Mouse (Mus musculus): ENCODE measurements at regions not wholly inside any gene's neighbourhood (a gene's known extent, or its start where the extent isn't known, plus 50 kb on each side); places are given as distances from the start of the nearest gene placed in this dataset.

DNA sequence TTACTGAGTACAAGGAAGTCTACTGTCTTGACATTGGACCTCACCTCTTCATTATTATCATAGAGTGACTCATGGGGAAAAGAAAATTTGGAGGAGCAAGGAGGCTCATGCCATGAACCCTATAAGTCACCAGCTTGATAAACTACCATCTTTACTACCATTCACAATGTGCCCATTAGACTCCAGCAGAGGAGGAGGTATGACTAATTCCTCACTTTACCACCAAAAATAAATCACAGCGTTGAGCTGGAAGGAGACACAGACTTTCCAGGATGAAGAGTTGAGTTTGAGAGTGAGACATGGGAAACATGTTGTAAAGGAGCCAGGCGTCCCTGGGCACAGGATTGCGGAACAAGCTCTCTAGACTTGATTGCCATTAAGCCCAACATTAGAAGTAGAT, 195.0 kb upstream of the Mctp2 start:
- no peak for DNase-seq (ENCODE audit: low spot score in 2 of 2)

DNA sequence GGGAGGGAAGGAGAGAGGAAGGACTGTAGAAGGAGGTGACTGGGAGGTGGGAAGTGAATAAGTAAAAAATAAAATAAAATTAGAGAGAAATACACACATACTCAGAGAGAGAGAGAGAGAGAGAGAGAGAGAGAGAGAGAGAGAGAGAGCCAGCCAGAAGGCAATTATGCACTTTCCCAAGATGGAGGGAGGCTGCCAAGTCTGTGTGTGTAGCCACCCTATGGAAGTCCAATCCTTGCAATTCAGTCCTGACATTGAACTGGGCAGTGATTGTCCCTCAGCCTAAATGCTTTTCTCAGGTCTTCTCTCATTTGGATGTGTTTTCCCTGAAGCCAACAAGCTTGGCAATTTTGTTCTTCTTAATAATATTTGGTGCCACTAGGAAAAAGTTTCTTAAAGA, 197.3 kb upstream of the Mctp2 start:
- no peak for DNase-seq (ENCODE audit: low spot score in 2 of 2)

DNA sequence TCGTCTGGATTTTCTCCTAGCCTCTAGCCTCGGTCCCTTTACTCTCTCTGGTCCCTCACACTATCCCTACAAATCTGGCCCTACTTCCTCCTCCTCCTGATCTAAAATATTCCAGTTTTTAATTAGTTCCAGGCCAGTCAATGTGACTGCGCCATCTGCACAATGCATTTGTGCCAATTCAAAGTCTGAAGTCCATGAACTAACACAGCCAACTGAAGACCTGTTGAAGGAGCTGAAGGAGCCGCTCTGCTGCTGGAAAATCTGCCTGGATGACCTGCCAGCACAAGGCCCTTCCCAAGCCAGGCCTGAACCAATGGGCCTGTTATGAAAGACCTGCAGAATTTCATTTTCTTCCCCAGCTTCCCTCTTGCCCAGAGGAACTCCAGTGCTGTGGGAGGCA, 197.9 kb upstream of the Mctp2 start:
- DNase-seq (ENCODE audit: low spot score in 2 of 2), result peak; percentile 56 to 60

DNA sequence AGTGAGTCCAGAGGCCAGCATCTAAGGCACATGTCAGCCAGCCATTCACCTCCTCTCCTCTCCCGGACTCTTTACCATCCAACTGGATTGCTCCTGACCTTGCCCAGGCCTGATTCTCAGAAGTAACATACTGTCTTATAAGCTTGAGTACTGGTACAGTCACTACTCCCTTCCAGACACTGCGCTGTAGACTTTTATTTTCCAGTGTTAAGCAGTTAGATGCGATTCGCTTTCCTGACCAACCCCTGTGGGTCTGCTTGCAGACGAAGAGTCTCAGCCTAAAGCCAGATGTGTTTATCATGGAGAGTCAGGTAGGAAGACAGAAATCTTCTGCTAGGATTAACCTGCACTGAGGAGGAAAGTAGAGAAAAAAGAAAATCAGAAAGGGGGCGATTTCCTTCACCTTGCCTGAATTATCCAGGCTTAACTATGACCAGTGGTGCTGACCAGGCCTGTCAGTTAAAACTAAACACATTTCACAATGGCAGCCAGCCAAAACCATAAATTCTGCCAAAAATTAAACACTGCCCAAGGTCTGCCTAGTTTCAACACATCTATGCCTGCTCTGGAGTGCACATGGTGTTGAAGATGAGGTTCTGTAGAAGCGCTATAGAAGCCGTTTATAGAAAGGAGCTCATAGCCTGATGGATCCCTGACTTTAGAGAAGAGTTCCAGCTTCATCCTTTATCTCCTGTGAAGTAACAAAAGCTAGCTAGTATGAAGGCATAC, 199.5 kb upstream of the Mctp2 start:
- DNase-seq (ENCODE audit: low spot score in 2 of 2), result no peak

DNA sequence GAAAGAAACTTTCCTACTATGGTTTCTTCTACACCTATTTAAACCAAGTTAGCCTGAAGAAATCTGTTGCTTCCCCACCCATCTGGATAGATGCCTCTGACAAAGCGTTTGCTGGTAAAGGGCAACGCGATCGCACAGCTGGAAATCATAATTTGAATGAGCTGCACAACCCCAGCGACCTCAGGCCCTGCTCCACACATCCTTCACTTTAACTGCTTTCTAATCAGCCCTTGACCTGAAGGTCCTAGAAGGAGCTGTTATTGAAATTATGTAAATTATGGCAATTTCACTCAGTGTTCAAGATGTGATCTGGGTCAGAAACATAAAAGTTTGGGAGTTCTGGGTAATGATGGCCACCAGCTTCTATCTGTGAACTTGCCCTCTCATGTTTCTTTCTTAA, 201.5 kb upstream of the Mctp2 start:
- DNase-seq (ENCODE audit: low spot score in 2 of 2), result no peak

DNA sequence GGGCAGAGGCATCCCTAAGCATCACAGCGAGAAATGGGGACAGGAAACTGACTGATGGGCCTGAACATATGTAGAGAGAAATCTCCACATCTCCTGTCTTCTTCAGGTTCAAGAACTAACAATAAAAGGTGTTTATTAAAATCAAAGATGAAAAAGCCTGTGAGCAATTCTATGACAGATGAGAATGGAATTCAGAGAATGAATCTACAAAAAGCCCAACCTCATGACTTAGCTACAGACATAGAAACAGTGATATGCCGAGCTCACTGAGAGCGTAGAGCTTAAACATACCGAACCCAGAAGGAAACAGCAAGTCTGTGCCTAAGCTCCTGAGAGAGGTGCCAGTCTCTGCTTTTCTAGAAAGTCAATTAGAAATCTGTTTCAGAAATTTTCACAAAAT, 203.7 kb upstream of the Mctp2 start:
- no peak for DNase-seq (ENCODE audit: low spot score in 2 of 2)

DNA sequence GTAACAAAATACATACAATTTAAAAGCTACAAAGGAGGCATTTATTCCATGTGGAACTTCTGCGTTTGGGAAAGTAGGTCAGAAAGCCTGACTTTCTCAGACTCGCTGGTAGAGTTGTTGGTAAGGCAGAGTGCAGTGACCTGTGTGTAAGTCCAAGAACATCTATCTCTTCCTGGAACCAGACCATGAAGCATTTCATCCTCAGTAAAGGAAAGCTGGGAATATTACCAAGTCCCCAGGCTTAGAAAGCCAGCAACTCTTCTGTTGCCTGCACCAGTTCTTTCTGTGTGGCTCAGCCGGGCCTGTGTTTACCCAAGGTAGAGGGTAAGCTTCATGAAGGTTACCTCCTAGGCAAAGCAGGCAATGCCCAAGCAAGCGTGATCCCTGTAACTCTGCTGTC, 207.0 kb upstream of the Mctp2 start:
- DNase-seq (ENCODE audit: low spot score in 2 of 2), result no peak

DNA sequence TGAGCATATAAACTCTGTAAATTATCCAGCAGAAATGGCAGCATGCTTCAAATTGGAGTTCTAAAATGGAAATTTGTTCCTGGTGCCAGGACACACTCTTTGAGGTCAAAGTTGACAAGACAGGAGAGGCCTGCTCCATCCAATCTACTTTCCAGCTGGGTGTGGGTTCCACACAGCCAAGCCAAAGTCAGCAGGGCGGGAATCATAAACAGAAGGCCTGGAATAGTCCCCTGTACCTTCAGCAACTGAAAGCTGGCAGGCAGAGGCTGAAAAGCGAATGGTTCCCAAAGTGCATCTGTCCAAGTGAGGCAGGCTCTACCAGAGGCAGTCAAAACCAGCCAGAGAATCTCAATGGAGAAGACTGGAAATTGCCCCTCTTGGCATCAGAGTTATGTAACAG, 208.4 kb upstream of the Mctp2 start:
- DNase-seq (ENCODE audit: low spot score in 2 of 2), result peak; percentile 17 to 21

DNA sequence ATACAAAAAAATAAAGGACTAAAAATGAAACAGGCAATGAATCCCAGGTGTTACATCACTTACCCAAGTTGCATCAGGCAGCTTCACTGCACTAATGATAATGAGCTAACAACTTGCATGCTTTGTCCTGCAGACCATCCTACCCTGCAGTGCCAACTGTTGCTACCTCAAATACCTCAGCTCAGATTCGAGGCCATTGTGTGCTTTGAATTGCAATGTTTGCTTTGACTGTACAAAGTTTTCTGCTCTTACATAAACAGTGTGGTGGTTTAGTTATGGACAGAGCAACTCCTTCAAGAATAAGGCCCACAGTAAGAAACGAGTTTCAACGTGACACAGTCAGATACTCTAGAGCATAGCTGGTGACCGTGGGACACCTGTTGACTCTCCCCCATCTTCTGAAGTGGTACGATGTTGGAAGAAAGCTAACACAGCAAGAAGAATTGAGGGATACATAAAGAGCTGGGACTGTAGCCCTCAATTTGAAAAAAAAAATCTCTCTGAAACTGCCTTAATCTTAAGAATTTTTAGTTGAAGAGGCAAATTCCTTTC, 212.1 kb upstream of the Mctp2 start:
- DNase-seq (ENCODE audit: low spot score in 2 of 2), result no peak

DNA sequence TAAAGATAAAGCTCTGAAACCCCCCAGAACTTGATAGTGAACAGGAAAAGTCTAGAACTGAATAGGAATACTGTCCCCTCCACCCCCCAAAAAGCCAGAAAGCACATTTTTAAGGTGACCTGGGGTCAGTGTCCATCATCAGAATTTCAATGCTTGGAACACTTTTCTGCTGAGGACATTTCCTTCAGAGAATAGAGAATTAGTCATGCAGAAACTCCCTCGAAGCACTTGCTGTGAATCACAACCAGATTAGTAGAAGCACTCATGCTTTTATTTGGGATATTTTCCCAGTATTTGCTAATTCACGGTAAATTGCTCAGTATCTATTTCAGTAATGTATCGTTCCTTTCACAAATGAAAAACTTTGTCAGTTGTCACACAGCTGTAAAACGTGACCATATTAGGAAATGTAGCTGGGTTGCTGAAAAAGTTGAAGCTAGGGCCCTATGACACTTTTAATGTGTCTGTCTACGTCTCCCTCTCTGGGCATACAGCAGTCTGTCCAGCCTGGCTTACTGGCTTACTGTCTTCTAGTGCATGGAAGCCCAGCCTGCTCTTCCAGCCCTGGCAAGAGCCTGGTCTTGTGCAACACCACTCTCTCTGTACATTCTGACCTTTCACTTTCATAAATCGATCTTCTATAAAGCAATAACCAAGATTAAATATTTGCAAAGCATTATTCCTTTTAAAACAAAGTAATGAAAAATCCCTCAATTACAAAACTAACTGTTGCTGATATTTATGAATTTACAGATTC, 213.1 kb upstream of the Mctp2 start:
- DNase-seq (ENCODE audit: low spot score in 2 of 2), result peak; percentile 28 to 29

DNA sequence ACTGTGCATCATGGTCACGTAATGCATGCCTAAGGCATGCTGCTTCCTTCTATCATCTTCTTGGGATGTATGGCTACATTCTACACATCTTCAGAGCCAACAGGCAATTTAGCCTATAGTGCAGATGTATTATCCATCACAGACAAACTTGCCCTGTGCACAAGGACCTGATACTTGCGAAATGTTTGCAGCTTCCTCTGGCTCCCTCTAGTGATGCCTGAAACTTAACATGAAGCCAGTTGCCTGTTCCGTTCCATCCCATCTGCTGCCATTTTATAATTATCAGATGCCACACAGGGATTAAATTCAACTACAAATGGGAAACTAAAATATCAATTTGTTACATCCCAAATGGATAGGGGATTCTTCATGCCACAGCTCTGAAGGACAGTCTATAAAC, 222.5 kb upstream of the Mctp2 start:
- DNase-seq (ENCODE audit: low spot score in 2 of 2), result no peak

DNA sequence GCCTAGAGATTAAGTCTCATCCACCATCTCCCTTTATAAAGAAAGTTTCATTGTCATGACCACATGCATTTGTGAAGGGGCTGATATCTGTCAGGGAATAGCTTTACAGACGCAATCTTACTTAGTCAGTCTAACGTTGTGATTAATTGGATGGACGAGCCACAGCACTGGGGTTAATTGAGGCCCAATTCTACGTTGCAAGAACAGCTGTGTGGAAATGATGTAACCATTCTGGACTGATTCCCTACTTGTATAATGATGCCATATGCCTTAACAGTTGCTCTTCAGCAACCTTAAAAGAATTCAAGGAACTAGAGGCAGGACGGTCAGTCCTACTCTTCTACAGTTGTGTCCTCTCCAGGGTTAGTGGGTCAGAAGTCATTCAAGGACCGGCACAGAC, 231.9 kb upstream of the Mctp2 start:
- DNase-seq (ENCODE audit: low spot score in 2 of 2), result peak; percentile 20 to 39

DNA sequence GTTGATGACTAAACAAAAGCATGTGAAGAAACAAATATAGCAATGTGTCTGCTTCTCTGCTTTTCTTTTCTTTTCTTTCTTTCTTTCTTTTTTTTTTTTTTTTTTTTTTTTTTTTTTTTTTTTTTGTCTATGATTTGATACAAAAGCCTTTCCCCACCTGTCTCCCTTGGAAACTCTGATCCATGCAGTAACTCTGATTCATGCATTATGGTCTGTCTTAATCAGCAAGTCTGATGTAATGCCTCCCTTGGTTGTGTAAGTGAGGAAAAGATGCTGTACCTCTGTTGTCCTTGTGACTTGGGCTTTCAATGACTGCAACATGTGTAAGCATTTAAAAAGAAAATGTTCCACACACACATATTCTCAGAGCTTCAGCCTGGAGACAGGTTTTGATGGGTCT, 233.5 kb upstream of the Mctp2 start:
- DNase-seq (ENCODE audit: low spot score in 2 of 2), result no peak

DNA sequence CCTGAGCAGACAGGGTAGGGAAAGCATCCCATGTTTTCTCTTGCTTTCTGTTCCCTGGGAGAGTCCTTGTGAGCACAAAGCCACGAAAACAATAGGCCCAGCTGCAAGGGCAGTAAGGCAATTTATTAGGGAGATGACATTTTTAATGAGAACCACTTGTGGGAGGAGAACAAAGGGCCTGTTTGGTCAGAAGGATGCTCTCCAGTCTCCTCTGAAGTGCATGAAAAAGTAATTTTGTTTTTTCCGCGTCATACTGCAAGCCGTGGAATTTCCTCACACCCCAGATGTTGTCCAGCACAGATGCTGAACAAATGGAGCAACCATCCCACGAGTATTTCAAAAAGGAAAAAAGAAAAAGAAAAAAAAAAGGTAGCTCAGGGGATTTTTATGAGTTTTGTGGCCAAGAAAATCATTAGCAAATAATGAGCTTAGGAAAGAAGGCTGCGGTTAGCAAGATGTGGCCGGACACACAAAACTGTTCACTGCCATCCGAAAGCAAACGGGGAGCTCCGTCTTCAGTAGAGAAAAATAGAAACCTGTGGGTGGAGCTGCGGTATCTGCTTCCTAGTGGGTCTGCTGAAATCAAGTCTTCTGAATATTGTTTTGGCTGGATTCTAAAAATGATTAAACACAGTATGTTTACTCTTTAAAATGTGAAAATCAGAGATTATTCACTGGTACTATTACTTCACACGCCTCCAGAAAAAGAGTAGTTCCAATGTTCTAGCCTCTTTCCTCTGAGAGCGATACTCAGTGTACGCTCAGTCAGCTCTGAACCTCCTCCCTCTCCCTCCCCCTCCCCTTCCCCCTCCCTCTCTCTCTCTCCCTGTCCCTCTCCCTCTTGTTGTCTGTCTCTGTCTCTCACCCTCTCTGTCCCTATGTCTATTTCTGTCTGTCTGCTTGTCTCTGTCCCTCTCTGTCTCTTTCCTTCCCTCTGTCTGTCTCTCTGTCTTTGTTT, 235.4 kb upstream of the Mctp2 start:
- DNase-seq (ENCODE audit: low spot score in 2 of 2), result peak; percentile 36 to 55

DNA sequence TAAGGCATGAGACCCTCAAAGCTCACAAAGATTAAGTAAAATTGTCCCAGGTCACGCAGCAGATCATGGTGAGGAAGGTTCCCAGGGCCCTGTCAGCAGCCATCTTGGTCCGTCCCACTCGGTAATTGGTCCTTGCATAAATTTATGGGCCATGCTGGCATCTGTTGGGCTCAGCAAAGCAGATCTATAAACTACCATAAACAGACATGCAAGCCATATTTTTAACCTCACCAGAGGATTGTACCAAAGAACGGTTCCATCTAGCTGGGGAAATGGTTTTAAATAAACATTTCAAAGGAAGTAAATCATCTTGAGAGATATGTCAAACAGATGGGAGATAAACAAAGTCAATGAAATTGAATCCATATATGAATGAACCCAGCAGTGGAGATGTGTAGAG, 237.1 kb upstream of the Mctp2 start:
- DNase-seq (ENCODE audit: low spot score in 2 of 2), result no peak

DNA sequence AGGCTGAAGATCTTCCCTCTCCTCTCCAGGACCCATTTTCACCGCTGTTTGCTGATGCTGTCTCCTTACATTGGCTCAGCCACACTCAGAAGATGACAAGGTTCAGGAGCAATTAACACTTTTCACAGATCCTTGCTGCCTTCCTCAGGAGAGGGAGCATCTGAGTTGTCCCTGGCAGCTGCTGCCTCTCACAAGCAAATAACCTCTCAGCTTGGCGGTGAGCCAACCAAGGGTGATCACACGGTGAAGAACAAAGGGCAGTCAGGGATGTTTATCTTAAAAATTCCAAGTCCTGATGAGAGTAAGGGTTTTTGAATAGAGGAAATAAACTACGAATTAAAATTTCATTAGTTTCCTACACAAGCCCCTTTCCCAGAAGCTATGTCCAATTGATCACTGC, 237.5 kb upstream of the Mctp2 start:
- DNase-seq (ENCODE audit: low spot score in 2 of 2), result no peak

DNA sequence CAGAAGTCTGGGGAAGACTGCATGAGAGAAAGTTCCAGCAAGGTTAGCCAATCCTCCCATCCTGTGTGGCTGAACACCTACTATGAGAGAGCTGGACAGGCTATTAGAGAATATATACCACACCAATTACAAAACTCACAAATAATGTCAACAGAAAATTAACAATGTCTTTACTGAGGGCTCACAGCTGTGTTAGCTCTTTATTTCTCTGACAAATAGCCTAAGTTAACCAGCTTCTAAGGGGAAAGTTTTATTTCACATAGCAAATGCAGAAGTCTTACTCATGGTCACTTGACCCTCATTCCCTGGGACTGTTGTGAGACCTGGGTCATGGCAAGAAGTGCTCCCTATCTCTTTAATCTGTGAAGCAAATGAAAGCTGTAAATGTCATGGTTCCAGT, 261.0 kb upstream of the Mctp2 start:
- no peak for DNase-seq (ENCODE audit: low spot score in 2 of 2)

DNA sequence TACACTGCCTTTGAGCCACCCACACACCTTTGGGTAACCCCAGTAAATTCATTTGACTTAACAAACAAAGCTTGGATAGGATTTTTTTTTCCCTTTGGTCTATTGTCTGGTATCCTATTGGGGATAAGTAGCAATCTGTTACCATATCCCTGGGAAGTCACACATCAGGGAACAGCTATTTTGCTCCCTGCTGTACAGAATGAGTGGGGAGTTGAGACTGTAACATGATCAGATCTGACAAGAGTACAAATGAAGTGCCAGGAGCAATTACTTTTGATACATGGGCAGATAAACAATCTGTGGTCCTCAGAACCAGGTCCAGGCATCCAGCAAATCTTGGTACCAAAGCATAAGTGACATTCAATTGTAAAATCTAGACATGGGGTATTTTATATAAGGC, 262.8 kb upstream of the Mctp2 start:
- DNase-seq (ENCODE audit: low spot score in 2 of 2), result no peak

DNA sequence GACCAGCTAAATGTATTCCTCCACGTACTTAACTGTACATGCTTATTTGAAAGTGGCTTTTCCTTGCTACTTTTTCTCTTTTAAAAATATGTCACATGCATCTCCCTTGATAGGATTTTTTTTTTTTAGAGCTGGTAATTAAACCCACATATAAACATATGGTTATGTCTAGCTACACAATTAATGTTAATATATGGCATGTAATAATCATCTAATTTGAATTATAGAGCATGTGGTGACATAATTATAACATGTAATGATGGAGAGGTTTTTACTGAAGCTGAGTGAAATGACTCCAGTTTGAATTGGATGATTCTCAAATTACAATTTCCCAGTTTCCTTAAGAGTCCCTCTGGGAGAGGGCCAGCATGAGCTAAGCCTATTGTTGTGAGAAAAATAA, 267.9 kb upstream of the Mctp2 start:
- no peak for DNase-seq (ENCODE audit: low spot score in 2 of 2)

DNA sequence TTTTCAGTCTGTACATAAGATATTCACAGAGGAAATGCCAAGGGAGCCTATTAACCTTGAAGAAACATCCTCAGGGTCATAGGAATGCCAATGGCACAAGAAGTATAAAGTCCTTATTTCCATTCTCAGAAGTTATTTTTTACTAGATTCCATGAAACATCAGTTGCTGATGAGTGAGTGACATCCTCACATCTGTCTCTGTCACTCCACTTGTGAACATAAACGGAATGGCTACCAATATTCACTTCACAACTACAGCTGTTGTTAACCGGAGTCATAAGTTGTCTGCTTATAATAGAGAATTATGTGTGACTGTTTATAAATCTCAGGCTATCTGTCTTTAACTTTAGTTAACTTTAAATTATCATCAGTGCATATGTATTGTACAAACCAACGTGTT, 278.0 kb upstream of the Mctp2 start:
- DNase-seq (ENCODE audit: low spot score in 2 of 2), result no peak

DNA sequence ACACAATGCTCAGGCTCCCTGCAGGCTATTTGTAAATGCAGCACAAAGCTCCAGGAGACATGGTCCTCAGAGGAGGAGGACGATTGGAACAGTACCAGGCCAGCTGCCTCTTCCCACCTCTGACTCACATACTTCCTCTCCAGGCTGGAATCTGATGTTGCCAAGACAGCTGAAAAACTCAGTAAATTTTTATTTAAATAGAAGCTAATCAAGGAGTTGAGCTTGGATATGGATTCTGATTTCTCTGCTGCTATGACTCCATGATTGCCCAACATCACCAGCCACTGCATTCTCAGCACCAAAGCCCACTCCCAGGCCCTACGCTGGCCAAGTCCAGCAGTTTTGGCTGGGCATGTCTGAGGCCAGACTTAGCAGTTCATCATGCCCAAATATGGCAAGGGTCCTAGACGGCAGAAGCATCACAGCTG, 282.8 kb upstream of the Mctp2 start:
- DNase-seq (ENCODE audit: low spot score in 2 of 2), result peak; percentile 59 to 63
